Mouse (Mus musculus): ENCODE data around the gene Papss2.

- TF ChIP-seq EP300 (IDR thresholded peaks at IDR 0.05; ENCODE audit: low read depth) (no peak), CTCF (IDR thresholded peaks at IDR 0.05; ENCODE audit: low read depth) (no peak)
Measured at GRCm38 (mm10) chr19:32619739-32620138, 24.1 kb downstream of the Papss2 start.

Data from liver, embryonic 14.5 days (tissue).